Mouse (Mus musculus) cortical plate, adult 2 months (tissue): Measurements from ENCODE around the gene Dmkn.

Experiments used
- CTCF ChIP-seq: fragments of 200-500 bp; IDR thresholded peaks from 2 replicates; pipeline ENCODE4 v1.5.1; 2011; ENCODE audit warnings: mild to moderate bottlenecking, control low read depth, low read length; ENCODE audit not compliant: insufficient read depth; ENCODE audit errors: extremely low read depth
- POLR2A ChIP-seq: fragments of 200-500 bp; IDR thresholded peaks from 2 replicates; pipeline ENCODE4 v1.6.1; 2011; ENCODE audit warnings: mild to moderate bottlenecking, low read length, control low read depth; ENCODE audit not compliant: insufficient read depth; ENCODE audit errors: extremely low read depth

DNA sequence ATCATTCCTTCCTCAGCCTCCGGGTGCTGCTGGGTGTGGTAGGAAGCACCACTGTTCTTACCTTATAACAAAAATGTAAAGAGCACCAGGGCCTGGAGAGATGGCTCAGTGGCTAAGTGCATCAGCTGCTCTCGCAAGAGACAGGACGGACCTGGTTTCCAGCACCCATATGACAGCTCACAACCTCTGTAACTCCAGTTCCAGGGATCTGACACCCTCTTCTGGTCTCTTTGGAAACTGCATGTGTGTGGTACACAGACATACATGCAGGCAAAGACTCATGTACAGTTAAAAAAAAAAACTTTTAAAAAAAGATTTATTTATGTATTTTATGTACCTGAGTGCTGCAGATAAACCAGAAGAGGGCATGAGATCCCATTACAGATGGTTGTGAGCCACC, 39.7 kb downstream of the Dmkn start:
- TF ChIP-seq CTCF (no peak), POLR2A (no peak)
